Mouse (Mus musculus): ENCODE results near the gene Prickle4.

DNA sequence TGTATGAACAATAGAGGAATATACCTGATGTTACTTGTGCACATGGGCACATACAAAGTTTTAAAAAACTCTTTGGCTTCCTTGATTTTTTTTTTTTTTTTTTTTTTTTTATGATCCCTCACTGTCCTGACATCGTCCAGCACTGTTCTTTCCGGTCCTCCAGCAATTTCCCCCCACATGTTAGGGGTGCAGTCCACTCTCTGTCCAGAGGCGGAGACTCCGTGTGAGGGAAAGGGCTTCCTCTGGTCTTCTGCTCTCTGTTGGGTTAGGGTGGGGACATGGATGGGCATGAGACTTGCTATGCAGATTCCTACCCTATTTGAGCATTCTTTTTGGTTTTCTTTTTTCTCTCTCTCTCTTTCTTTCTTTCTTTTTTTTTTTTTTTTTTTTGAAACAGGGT lies 36.6 kb downstream of the Prickle4 start:
- TF ChIP-seq CTCF (IDR thresholded peaks at IDR 0.05; ENCODE audit: control insufficient read depth, insufficient read depth, insufficient replicate concordance, low read depth, low read length): no peak
- TF ChIP-seq POLR2A (IDR thresholded peaks at IDR 0.05; ENCODE audit: control insufficient read depth, low read depth, low read length): no peak

All from testis, adult 2 months (tissue).